Mouse (Mus musculus): Measurements from ENCODE around the gene Clec2g. TPM values are rescaled to one million over a fixed set of nuclear protein-coding genes. Genes with fewer than 3 reads are reported as not detected.

Gene Clec2g
- polyA plus RNA-seq (2017; shearing (Covaris generic)) = 0.43 TPM

GRCm38 (mm10) chr6:128934081-128934480, at the start of gene Clec2g:
Gene Clec2g (plus strand): TSS chr6:128934381.

GRCm38 (mm10) chr6:128887091-128887790, 46.9 kb upstream of the Clec2g start, which contains the start of gene Clec2i:
Gene Clec2i (plus strand): TSS chr6:128887588.

GRCm38 (mm10) chr6:128890948-128891355, 43.2 kb upstream of the Clec2g start, which contains the start of gene BC035044:
Gene BC035044 (minus strand): TSS chr6:128891126.

Other genes with a start within 250 kb of the Clec2g start
- not detected for gene Klrb1, start 211.3 kb upstream of the Clec2g start, polyA plus RNA-seq (2017; shearing (Covaris generic))
- gene Klrb1c, start 145.2 kb upstream of the Clec2g start, polyA plus RNA-seq (2017; shearing (Covaris generic)) = 23.2 TPM
- not detected for gene Gm44511, start 108.1 kb upstream of the Clec2g start, polyA plus RNA-seq (2017; shearing (Covaris generic))
- gene Klrb1b, start 108.0 kb upstream of the Clec2g start, polyA plus RNA-seq (2017; shearing (Covaris generic)) = 4.1 TPM
- 98.3 TPM for gene Clec2i, start 46.8 kb upstream of the Clec2g start, polyA plus RNA-seq (2017; shearing (Covaris generic))
- gene BC035044, start 43.3 kb upstream of the Clec2g start, polyA plus RNA-seq (2017; shearing (Covaris generic)) = 3.1 TPM
- gene Klrb1f, start 111.5 kb downstream of the Clec2g start, polyA plus RNA-seq (2017; shearing (Covaris generic)) = 16.8 TPM
- 0.18 TPM for gene Clec2e, start 166.5 kb downstream of the Clec2g start, polyA plus RNA-seq (2017; shearing (Covaris generic))
- gene Clec2d, start 246.2 kb downstream of the Clec2g start, polyA plus RNA-seq (2017; shearing (Covaris generic)) = 10.0 TPM